Mouse (Mus musculus) layer of hippocampus, adult 2 months (tissue): ENCODE results near the gene Hes7. TPM values are rescaled to one million over a fixed set of nuclear protein-coding genes. Genes with fewer than 3 reads are reported as not detected.
"Not testable (repeated sequence)": the region's sequence is repeated elsewhere in the genome, so short reads cannot be mapped to it uniquely, and the experiment has no call there.

Experiments
- DNase-seq, 2 experiments: peaks; one replicate each; pipeline ENCODE4 v3.0.0; 2022; ENCODE audit warnings: low spot score in 2 of 2
- H3K27ac ChIP-seq: fragments of 200-600 bp; 2 replicates; pipeline ENCODE4 v1.8.1; 2022
- H3K4me3 ChIP-seq: fragments of 200-600 bp; 2 replicates; pipeline ENCODE4 v1.8.1; 2022; ENCODE audit warnings: mild to moderate bottlenecking
- CTCF ChIP-seq: fragments of 200-600 bp; conservative IDR thresholded peaks from 2 replicates; pipeline ENCODE4 v1.8.1; 2022; ENCODE audit warnings: antibody characterized with exemption, mild to moderate bottlenecking, moderate library complexity
- total RNA-seq, 2 experiments: library from RNA; stranded (reverse); gene quantifications; 2 replicates each; pipeline ENCODE4 v1.2.3; 2021

Gene Hes7
- total RNA-seq, 2 experiments from 2014 or later = 0.79 to 1.0 TPM

DNA sequence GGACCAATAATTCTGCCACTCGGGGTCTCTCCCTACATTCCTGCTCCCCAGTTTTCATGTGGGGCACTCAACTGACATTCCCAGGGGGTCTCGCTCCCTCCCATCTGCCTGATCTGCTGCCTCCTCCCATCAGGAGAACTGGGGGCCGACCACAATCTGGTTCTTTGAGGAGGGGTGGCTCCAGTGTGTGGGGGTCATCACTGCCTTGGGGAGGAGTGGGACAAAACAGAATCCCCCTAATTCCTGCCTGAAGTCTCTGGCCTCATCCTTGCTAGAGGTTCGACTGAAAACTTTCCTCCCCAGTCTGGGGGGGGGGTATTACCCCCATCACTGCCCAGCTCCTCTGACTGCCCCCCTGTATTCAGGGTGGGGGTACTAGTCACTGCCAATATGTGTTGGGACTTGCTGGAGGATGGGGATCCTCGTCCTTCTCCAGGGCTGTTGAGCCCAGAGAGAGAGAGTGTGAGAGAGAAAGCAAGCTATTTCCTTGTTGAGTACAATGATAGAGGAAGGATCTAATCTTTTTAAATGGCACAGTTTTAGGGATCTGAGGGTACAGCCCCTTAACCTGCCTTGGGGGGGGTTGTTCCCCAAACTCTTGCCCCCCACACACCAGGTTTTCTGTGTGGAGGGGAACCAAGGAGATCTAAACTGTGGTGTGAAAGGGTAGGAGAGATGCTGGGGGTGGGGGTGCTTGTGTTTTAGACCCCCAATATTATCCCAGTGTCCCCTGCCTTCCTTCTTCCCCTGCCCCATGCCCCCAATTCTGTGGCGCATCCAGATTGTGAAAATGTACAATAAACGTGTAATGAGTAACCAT, 28.4 kb upstream of the Hes7 start:
- Histone ChIP-seq H3K27ac (peak overlapping the region; percentile 100; the same call in 1 of the 2 replicates), H3K4me3 (no peak overlapping the region; the same call in 1 of the 2 replicates)
- DNase-seq = peak in 1 of 2 experiments; percentile 10
- no peak for TF ChIP-seq CTCF

- peak overlapping the region; percentile 100; the same call in 1 of the 2 replicates for H3K27ac ChIP-seq
- TF ChIP-seq CTCF = peak; percentile 96
- DNase-seq = peak in 1 of 2 experiments; percentile 86
- no peak overlapping the region for H3K4me3 ChIP-seq
Measured at GRCm38 (mm10) chr11:69092386-69092751, 27.8 kb upstream of the Hes7 start.

- H3K4me3 ChIP-seq = no peak overlapping the region
- peak overlapping the region; percentile 98; the same call in 1 of the 2 replicates for H3K27ac ChIP-seq
- no peak for TF ChIP-seq CTCF
- DNase-seq = no peak
Measured at GRCm38 (mm10) chr11:69092871-69093270, 27.3 kb upstream of the Hes7 start.

DNA sequence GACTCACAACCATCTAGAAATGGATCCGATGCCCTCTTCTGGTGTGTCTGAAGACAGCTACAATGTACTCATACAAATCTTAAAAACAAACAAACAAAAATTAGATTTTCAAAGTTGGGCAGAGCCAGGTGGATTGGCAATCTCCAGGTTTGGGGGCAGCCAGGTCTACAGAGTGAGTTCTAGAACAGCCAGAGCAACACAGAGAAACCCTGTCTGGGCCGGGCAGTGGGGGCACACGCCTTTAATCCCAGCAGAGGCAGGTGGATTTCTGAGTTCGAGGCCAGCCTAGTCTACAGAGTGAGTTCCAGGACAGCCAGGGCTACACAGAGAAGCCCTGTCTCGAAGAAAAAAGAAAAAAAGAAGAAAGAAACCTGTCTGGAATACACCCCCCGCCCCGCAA, 26.3 kb upstream of the Hes7 start:
- peak overlapping the region; percentile 98 for H3K27ac ChIP-seq
- TF ChIP-seq CTCF = peak; percentile 46
- not testable (repeated sequence) for H3K4me3 ChIP-seq, DNase-seq

- DNase-seq = peak; percentile 99 to 100
- TF ChIP-seq CTCF = no peak
- Histone ChIP-seq H3K27ac (peak within 1 kb of the TSS; percentile 98), H3K4me3 (peak within 1 kb of the TSS; percentile 81)
Measured at GRCm38 (mm10) chr11:69094697-69095429, 25.3 kb upstream of the Hes7 start, which contains the start of gene Per1. TSS of gene Per1 (plus strand) at chr11:69095217.

GRCm38 (mm10) chr11:69095511-69096231, 24.5 kb upstream of the Hes7 start:
- Histone ChIP-seq H3K27ac (peak overlapping the region; percentile 98), H3K4me3 (peak overlapping the region; percentile 81)

DNA sequence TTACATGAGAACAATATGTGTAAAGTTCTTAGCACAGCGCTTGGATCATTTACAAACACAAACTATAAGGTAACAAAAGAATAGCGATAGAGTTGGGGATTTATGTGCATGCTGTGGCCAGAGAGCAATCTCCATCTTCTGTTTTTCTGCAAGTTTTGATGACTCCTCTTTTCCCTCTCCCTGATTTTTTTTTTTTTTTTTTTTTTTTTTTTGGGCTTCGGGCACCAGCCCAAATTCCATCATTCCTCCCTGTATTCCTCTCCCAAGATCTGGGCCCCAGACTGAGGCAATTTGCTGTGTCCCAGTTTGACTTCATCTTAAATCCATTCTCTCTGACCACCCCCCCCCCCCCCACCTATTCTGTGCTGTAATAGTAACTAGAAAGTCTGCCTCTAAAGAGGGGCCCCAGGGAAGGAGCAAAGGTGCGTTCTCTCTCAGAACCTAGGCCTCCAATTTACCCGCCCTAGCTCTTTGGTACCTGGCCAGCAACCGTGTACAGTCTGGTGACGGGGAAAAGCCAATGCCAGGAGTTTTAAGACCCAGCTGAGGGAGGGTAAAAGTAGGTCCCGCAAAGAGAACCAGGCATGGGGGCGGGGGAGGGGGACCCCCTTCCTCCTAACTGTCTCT, 23.7 kb upstream of the Hes7 start:
- Histone ChIP-seq H3K27ac (peak overlapping the region; percentile 98), H3K4me3 (peak overlapping the region; percentile 81)
- no peak for TF ChIP-seq CTCF
- no peak for DNase-seq

More at GRCm38 (mm10) chr11:69095511-69096231, 24.5 kb upstream of the Hes7 start:
- no peak for DNase-seq
- no peak for TF ChIP-seq CTCF

DNA sequence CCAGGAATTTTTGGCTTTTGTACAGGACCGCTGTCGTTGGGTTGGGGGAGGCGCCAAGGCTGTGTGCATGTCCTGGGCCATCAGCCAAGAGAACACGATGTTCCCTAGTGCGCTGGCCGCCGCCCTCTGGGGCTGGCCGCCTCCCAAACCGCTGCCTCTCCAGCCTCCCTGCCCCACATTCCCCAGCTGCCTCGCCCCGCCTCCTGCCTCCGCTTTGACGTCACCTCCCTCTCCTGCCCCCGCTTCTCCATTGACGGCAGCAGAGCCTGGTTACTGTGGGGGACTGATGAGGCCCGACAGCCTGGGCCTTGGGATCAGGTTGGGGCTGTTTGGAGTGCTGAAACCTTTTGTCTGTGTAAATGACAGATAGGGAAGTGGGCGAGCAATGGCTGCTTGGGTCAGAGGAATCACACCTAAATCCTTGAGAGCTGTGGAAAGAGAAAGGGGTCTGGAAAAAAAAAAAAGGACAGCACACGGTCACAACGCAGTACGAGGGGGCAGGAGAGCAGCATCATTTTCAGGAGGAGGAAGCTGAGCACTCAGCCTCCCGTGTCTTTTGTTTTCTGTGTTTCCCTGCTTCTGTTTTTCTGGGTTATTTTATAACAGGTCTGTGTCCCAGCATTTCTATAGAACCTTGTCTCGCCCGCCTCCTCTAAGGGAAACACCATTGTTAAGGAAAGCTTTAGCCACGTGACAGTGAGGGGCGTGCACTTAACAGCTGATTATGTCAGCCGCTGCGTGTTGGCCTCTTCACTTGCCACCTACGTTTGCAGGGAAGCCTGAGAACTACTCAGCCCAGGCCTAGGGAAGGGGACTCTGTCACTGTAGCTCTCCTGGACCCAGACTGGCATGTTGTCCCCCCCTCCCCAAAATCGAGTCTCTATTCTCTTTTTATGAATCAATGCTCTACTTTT, 23.0 kb upstream of the Hes7 start:
- peak overlapping the region; percentile 98 for H3K27ac ChIP-seq
- no peak for TF ChIP-seq CTCF
- peak; percentile 96 to 97 for DNase-seq
- H3K4me3 ChIP-seq = peak overlapping the region; percentile 81

GRCm38 (mm10) chr11:69098039-69098761, 22.0 kb upstream of the Hes7 start:
- DNase-seq = peak in 1 of 2 experiments; percentile 14
- no peak for TF ChIP-seq CTCF

DNA sequence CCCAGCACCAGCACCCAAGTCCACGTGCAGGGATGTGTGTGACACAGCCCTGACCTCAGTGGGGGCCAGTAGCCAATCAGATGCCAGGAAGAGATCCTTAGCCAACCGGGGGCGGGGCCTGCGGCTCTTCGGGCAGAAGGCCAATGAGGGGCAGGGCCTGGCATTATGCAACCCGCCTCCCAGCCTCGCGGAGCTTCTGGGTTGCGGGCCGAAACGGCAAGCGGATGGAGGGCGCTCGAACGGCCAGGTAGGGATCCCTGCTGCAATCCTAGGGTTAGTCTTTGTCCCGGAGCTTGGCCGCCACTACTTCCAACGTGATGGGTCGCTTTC, 21.5 kb upstream of the Hes7 start:
- Histone ChIP-seq H3K4me3 (peak overlapping the region; percentile 81), H3K27ac (peak overlapping the region; percentile 98)
- peak; percentile 94 to 97 for DNase-seq
- TF ChIP-seq CTCF = no peak

More at GRCm38 (mm10) chr11:69098039-69098761, 22.0 kb upstream of the Hes7 start:
- H3K4me3 ChIP-seq = peak overlapping the region; percentile 81
- peak overlapping the region; percentile 98 for H3K27ac ChIP-seq
